Mouse (Mus musculus): ENCODE results near the gene Zfp956.

DNA sequence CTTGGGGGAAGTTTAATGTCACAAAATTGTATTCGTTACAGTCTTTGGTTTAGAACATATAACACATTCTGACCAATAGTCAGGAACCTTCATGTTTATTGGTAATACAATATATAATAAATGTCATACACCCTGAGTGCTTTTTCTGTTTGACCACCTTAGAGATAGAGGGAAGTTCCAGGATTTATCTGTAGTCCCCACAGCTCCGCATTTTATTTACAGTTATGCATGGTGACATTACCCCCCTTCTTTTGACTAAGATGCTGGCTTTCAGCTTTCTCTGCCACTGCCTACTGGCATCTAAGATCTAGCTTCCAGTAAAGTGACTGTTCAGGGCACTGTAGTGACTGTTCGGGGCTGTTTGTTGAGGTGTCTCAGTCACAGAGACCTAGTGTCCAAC, 1.2 kb downstream of the Zfp956 start:
- TF ChIP-seq POLR2A (IDR thresholded peaks at IDR 0.05; ENCODE audit: borderline replicate concordance, extremely low read depth, insufficient read depth, insufficient read length, poor library complexity, severe bottlenecking) (no peak), CTCF (IDR thresholded peaks at IDR 0.05; ENCODE audit: borderline replicate concordance, extremely low read depth, insufficient read depth, insufficient read length) (no peak)
